Mouse (Mus musculus): ENCODE measurements around the gene Emc1. TPM values are rescaled to one million over a fixed set of nuclear protein-coding genes. Genes with fewer than 3 reads are reported as not detected.

Emc1 gene
- polyA plus RNA-seq, 1 experiment from 2014 or later, result 31.9 TPM

DNA sequence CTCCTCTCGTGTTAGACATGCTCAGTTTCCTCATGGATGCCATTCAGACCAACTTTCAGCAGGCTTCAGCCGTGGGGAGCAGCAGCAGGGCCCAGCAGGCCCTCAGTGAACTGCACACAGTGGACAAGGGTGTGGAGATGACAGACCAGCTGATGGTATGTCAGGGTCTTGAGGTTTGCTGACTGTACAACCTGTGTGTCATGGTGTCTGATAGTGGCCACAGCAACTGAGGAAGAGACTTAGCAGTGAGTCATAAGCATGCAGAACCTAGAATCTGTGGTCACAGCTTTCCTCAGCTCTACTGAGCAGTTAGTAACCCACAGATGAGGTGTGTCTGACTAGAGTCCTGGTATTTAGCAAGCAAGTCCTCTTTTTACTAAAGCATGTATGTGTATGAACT, 70.0 kb downstream of the Emc1 start:
- 92% methylated on average over 2 of the region's 2 CpGs for WGBS
- Histone ChIP-seq H3K27me3 (ENCODE audit: control insufficient read depth, insufficient read depth, low read length) (no peaks in the 10 kb centered on the region), H3K9me3 (ENCODE audit: control insufficient read depth, low read length) (no peaks in the 10 kb centered on the region), H3K27ac (ENCODE audit: low read depth, low read length) (no peak overlapping the region), H3K4me2 (ENCODE audit: low read depth, low read length, severe bottlenecking) (no peak overlapping the region), H3K4me3 (ENCODE audit: low read depth, low read length) (no peak overlapping the region), H3K4me1 (replicated peaks; ENCODE audit: control insufficient read depth, insufficient read depth, low read length) (no peaks in the 10 kb centered on the region), H3K9ac (ENCODE audit: low read length) (no peak overlapping the region), H3K36me3 (ENCODE audit: control insufficient read depth, insufficient read depth, low read length) (peaks cover 22% of the 10 kb centered on the region)
- no peak for ATAC-seq (replicated peaks; ENCODE audit: low FRiP score)
- no peak for DNase-seq (ENCODE audit: low spot score)

GRCm38 (mm10) chr4:139423270-139423669, 70.9 kb downstream of the Emc1 start:
- no peak overlapping the region for H3K9ac ChIP-seq (ENCODE audit: low read length)
- ATAC-seq (replicated peaks; ENCODE audit: low FRiP score) (no peak), DNase-seq (ENCODE audit: low spot score) (no peak)
- no peaks in the 10 kb centered on the region for H3K27me3 ChIP-seq (ENCODE audit: control insufficient read depth, insufficient read depth, low read length)
- no peak overlapping the region for H3K4me2 ChIP-seq (ENCODE audit: low read depth, low read length, severe bottlenecking)
- no peaks in the 10 kb centered on the region for H3K4me1 ChIP-seq (replicated peaks; ENCODE audit: control insufficient read depth, insufficient read depth, low read length)
- H3K27ac ChIP-seq (ENCODE audit: low read depth, low read length), result no peak overlapping the region
- no peaks in the 10 kb centered on the region for H3K9me3 ChIP-seq (ENCODE audit: control insufficient read depth, low read length)
- peaks cover 19% of the 10 kb centered on the region; the same call in 1 of the 2 replicates for H3K36me3 ChIP-seq (ENCODE audit: control insufficient read depth, insufficient read depth, low read length)
- no peak overlapping the region for H3K4me3 ChIP-seq (ENCODE audit: low read depth, low read length)
- 81% methylated on average over 2 of the region's 2 CpGs for WGBS

Small RNAs within 50 kb of the gene (microRNA-seq; reads per million reads assigned to microRNA genes)
- gene Gm24245 (ENCODE audit: insufficient number of aligned reads), result 12.6 reads per million, percentile 7 among the genes with 10 or more reads in this experiment
- 3.4 reads per million for gene Gm25732 (ENCODE audit: insufficient number of aligned reads)

Other genes starting within 250 kb of the Emc1 start
- 344 and 387 TPM in 2 replicates for gene Minos1, start 221.5 kb upstream of the Emc1 start, polyA plus RNA-seq (2014; fragmentation: Nextera tagmentation; extraction: Ambion mirVana)
- gene Capzb, start 159.7 kb upstream of the Emc1 start, polyA plus RNA-seq (2014; fragmentation: Nextera tagmentation; extraction: Ambion mirVana), result 238 and 240 TPM in 2 replicates
- 11.4 and 16.4 TPM in 2 replicates for gene Pqlc2, start 41.9 kb upstream of the Emc1 start, polyA plus RNA-seq (2014; fragmentation: Nextera tagmentation; extraction: Ambion mirVana)
- 97.4 and 103 TPM in 2 replicates for gene Akr7a5, start 41.8 kb upstream of the Emc1 start, polyA plus RNA-seq (2014; fragmentation: Nextera tagmentation; extraction: Ambion mirVana)
- gene Mrto4, start within 50 bp of the Emc1 start, polyA plus RNA-seq (2014; fragmentation: Nextera tagmentation; extraction: Ambion mirVana), result 131 and 138 TPM in 2 replicates
- gene Ubr4, start within 50 bp of the Emc1 start, polyA plus RNA-seq (2014; fragmentation: Nextera tagmentation; extraction: Ambion mirVana), result 100 and 106 TPM in 2 replicates
- 2.5 and 3.5 TPM in 2 replicates for gene Iffo2, start 178.0 kb downstream of the Emc1 start, polyA plus RNA-seq (2014; fragmentation: Nextera tagmentation; extraction: Ambion mirVana)

Measured in forebrain, embryonic 11.5 days (tissue).